Mouse (Mus musculus) limb, embryonic 11.5 days (tissue): Measurements from ENCODE around the gene Wdr6. TPM values are rescaled to one million over a fixed set of nuclear protein-coding genes. Genes with fewer than 3 reads are reported as not detected.
"Not testable (repeated sequence)": the region's sequence is repeated elsewhere in the genome, so short reads cannot be mapped to it uniquely, and the experiment has no call there.

ENCODE experiments used
- ATAC-seq: fragments of 200-750 bp; cut with Nextera tagmentation; 2 replicates; pipeline ENCODE4 v1.8.0; 2017; ENCODE audit warnings: low read depth; ENCODE audit not compliant: insufficient number of reproducible peaks, low FRiP score, low TSS enrichment
- DNase-seq: peaks from one replicate; pipeline ENCODE4 v3.0.0-alpha.2; 2015; ENCODE audit warnings: low spot score
- H3K27ac ChIP-seq: fragments of 300-500 bp; sonication (generic); replicated peaks from 2 replicates; pipeline ENCODE4 v1.5.1; 2014; ENCODE audit warnings: low read depth, mild to moderate bottlenecking, low read length
- H3K27me3 ChIP-seq: fragments of 300-500 bp; sonication (generic); 2 replicates; pipeline ENCODE4 v1.6.1; 2014; ENCODE audit warnings: mild to moderate bottlenecking, low read length, mixed read lengths; ENCODE audit not compliant: control insufficient read depth, insufficient read depth
- H3K36me3 ChIP-seq: fragments of 300-500 bp; sonication (generic); 2 replicates; pipeline ENCODE4 v1.6.1; 2014; ENCODE audit warnings: mild to moderate bottlenecking, low read length, moderate library complexity, mixed read lengths; ENCODE audit not compliant: control insufficient read depth, insufficient read depth
- H3K4me1 ChIP-seq: fragments of 300-500 bp; sonication (generic); 2 replicates; pipeline ENCODE4 v1.6.1; 2014; ENCODE audit warnings: low read length, mixed read lengths; ENCODE audit not compliant: control insufficient read depth, insufficient read depth
- H3K4me2 ChIP-seq: fragments of 300-500 bp; sonication (generic); 2 replicates; pipeline ENCODE4 v1.6.1; 2014; ENCODE audit warnings: low read depth, mild to moderate bottlenecking, moderate library complexity; ENCODE audit not compliant: severe bottlenecking
- H3K4me3 ChIP-seq: fragments of 300-500 bp; sonication (generic); 2 replicates; pipeline ENCODE4 v1.5.1; 2014; ENCODE audit warnings: low read depth, low read length
- H3K9ac ChIP-seq: fragments of 300-500 bp; sonication (generic); 2 replicates; pipeline ENCODE4 v1.6.1; 2014; ENCODE audit warnings: mild to moderate bottlenecking, low read length
- H3K9me3 ChIP-seq: fragments of 300-500 bp; sonication (generic); 2 replicates; pipeline ENCODE4 v1.6.1; 2016; ENCODE audit warnings: low read length; ENCODE audit not compliant: control insufficient read depth
- WGBS: fragments of 180-500 bp; shearing (Covaris S2); extraction: QIAGEN DNeasy Blood & Tissue Kit; methylation state at CpG from one replicate; pipeline ENCODE4 v1.1.7; 2014; 5-methylcytosine and 5-hydroxymethylcytosine counted together
- polyA plus RNA-seq: library from polyadenylated mRNA; unstranded; fragments of >200 nt; fragmentation: Nextera tagmentation; extraction: Ambion mirVana; gene quantifications from 2 replicates; pipeline ENCODE4 v1.2.1, GENCODE M21; 2014

Gene Wdr6
- 152 and 167 TPM in 2 replicates for polyA plus RNA-seq

- peak; percentile 96 for ATAC-seq
- Histone ChIP-seq H3K27ac (peak within 1 kb of the TSS; percentile 90), H3K4me2 (peak within 1 kb of the TSS; percentile 88), H3K36me3 (peaks cover 4% of the 10 kb centered on the region; the same call in 1 of the 2 replicates), H3K27me3 (no peaks in the 10 kb centered on the region), H3K9me3 (no peaks in the 10 kb centered on the region), H3K9ac (peak within 1 kb of the TSS; percentile 80), H3K4me3 (peak within 1 kb of the TSS; percentile 87), H3K4me1 (peaks cover 20% of the 10 kb centered on the region; the same call in 1 of the 2 replicates)
- 6% methylated on average over 51 of the region's 51 CpGs for WGBS
- peak; percentile 97 for DNase-seq
Observed at GRCm38 (mm10) chr9:108578545-108579343, at the start of gene Wdr6. TSS of gene Wdr6 (minus strand) at chr9:108578739.

GRCm38 (mm10) chr9:108628141-108628540 lies 49.6 kb upstream of the Wdr6 start:
- H3K36me3 ChIP-seq, result peaks cover 2% of the 10 kb centered on the region; the same call in 1 of the 2 replicates
- no peaks in the 10 kb centered on the region for H3K27me3 ChIP-seq
- 84% methylated on average over 4 of the region's 4 CpGs for WGBS
- H3K27ac ChIP-seq, result no peak overlapping the region
- H3K4me2 ChIP-seq, result no peak overlapping the region
- DNase-seq, result no peak
- ATAC-seq, result no peak
- no peaks in the 10 kb centered on the region for H3K4me1 ChIP-seq
- no peak overlapping the region for H3K4me3 ChIP-seq
- no peaks in the 10 kb centered on the region for H3K9me3 ChIP-seq
- H3K9ac ChIP-seq, result no peak overlapping the region

DNA sequence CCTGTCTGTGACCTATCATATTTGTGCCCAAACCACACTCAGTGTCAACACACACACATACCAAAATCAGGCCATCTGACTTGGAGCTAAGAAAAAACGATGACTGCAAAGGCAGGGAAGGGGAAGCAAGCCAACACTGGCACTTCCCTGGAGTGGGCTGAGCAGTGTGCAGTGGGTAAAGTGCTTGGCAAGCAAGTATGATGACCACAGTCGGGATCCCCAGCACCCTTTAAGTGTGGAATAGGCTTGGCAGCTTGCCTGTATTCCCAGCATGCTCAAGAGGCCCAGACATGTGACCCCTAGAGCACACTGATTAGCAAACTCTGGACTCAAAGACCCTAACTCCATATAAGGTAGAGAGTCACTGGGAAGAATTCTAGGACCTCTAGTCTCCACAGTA lies 48.0 kb upstream of the Wdr6 start:
- H3K9ac ChIP-seq, result no peak overlapping the region
- ATAC-seq, result no peak
- H3K4me2 ChIP-seq, result no peak overlapping the region
- H3K36me3 ChIP-seq, result peaks cover 2% of the 10 kb centered on the region; the same call in 1 of the 2 replicates
- no peak overlapping the region for H3K4me3 ChIP-seq
- no peak for DNase-seq
- no peaks in the 10 kb centered on the region for H3K4me1 ChIP-seq
- H3K27me3 ChIP-seq, result no peaks in the 10 kb centered on the region
- no peaks in the 10 kb centered on the region for H3K9me3 ChIP-seq
- WGBS, result 90% methylated on average over 2 of the region's 2 CpGs
- no peak overlapping the region for H3K27ac ChIP-seq

DNA sequence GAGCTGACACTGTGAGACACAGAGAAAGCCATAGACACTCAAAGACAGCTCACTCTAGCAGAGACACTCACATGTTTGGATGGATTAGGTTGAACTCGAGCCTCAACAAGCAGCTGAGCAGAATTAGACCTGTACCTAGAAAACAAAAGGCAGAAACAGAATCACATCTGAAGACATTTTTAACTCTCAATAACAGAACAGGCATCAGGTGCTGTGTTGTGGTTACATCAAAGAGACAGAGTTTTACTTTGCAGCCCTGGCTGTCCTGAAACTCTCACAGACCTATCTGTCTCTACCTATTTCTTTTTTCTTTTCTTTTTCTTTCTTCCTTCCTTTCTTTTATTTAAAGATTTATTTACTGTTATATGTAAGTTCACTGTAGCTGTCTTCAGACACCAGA lies 38.8 kb upstream of the Wdr6 start:
- 85% methylated on average over 1 of the region's 1 CpGs for WGBS
- Histone ChIP-seq H3K9me3 (no peaks in the 10 kb centered on the region), H3K9ac (no peak overlapping the region), H3K4me1 (no peaks in the 10 kb centered on the region), H3K27ac (no peak overlapping the region), H3K4me3 (no peak overlapping the region), H3K27me3 (no peaks in the 10 kb centered on the region), H3K36me3 (peaks cover 9% of the 10 kb centered on the region; the same call in 1 of the 2 replicates), H3K4me2 (no peak overlapping the region)
- ATAC-seq (no peak), DNase-seq (no peak)

DNA sequence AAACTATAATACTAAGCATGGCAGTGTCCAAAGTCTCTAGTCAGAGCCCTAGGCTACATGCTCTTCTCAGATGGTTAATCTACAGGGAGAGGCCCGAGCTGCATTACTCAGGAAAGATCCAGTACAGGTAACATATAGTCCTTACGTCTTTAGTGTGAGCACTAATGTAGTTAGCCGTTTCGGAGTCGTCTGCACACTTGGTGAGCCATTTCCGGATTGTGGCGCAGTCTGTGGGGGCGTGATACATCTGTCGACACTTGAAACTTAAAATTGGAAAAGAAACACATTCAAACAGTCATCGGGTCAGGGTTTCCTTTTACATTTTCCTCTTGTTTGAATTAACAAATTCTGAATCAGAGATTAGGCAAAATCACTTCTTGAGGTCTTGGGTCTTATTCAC lies 32.9 kb upstream of the Wdr6 start:
- no peak overlapping the region for H3K9ac ChIP-seq
- H3K4me1 ChIP-seq, result no peaks in the 10 kb centered on the region
- DNase-seq, result no peak
- peaks cover 13% of the 10 kb centered on the region; the same call in 1 of the 2 replicates for H3K36me3 ChIP-seq
- H3K4me2 ChIP-seq, result no peak overlapping the region
- WGBS, result 94% methylated on average over 10 of the region's 10 CpGs
- no peaks in the 10 kb centered on the region for H3K27me3 ChIP-seq
- ATAC-seq, result no peak
- H3K27ac ChIP-seq, result no peak overlapping the region
- no peaks in the 10 kb centered on the region for H3K9me3 ChIP-seq
- H3K4me3 ChIP-seq, result no peak overlapping the region

DNA sequence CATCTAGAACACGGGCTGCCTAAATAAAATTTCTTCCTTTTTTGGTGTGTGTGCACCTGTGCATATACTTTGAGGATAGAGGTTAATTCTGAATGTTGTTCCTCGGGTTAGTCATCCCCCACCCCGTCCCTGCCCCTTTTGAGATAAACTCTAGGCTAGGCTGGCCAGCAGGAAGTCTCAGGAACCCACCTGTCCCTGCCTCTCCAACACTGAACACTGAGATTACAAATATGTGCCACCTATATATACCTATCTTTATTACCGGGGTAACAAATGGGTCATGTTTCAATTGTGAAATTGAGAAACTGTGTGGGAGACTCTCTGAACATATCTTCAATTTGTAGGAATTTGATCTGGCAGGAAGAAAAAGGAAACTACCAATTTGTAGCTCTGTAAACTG lies 30.4 kb upstream of the Wdr6 start:
- peaks cover 13% of the 10 kb centered on the region; the same call in 1 of the 2 replicates for H3K36me3 ChIP-seq
- no peak overlapping the region for H3K4me2 ChIP-seq
- no peak overlapping the region for H3K9ac ChIP-seq
- H3K27ac ChIP-seq, result no peak overlapping the region
- 91% methylated on average over 4 of the region's 4 CpGs for WGBS
- no peak for DNase-seq
- H3K4me3 ChIP-seq, result no peak overlapping the region
- H3K9me3 ChIP-seq, result no peaks in the 10 kb centered on the region
- H3K27me3 ChIP-seq, result no peaks in the 10 kb centered on the region
- ATAC-seq, result no peak
- H3K4me1 ChIP-seq, result no peaks in the 10 kb centered on the region

DNA sequence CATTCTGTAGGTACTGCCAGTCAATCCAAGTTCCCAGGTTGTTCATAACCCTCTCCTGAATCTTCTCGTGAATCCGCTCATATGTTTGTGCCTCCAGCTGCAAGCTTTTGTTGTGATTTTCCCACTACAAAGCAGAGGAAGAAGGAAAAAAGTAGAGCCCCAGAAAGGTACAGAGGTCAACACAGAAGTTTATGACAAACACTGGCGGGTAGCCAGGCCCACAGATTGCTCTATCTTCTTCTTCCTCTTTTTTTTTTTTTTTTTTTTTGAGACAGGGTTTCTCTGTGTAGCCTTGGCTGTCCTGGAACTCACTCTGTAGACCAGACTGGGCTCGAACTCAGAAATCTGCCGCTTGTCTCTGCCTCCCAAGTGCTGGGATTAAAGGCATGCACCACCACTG lies 29.4 kb upstream of the Wdr6 start:
- H3K9ac ChIP-seq, H3K27me3 ChIP-seq, DNase-seq, H3K4me1 ChIP-seq, H3K9me3 ChIP-seq, H3K4me3 ChIP-seq, H3K4me2 ChIP-seq, H3K27ac ChIP-seq, ATAC-seq: not testable (repeated sequence)
- peaks cover 16% of the 10 kb centered on the region; the same call in 1 of the 2 replicates for H3K36me3 ChIP-seq
- WGBS, result 89% methylated on average over 5 of the region's 5 CpGs

DNA sequence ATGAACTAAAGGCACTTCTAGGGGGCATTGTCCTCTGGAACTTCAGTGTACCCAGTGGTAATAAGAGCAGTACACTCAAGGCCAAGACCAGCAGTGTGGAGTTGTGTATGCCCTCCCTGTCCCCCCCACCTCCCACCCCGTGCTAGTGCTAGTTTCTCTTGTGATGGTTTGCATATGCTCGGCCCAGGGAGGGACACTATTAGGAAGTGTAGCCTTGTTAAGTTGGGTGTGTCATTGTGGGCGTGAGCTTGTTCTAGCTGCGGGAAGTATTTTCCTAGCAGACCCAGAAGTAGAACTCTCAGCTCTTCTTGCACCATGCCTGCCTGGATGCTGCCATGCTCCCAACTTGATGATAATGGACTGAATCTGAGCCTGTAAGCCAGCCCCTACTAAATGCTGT lies 23.4 kb upstream of the Wdr6 start:
- Histone ChIP-seq H3K4me2 (no peak overlapping the region), H3K9ac (no peak overlapping the region), H3K27me3 (no peaks in the 10 kb centered on the region), H3K36me3 (0 out of 2 replicates have a peak, but pooled peaks cover 4% of the 10 kb centered on the region), H3K4me1 (0 out of 2 replicates have a peak, but pooled peaks cover under 1% of the 10 kb centered on the region), H3K4me3 (no peak overlapping the region), H3K27ac (no peak overlapping the region), H3K9me3 (no peaks in the 10 kb centered on the region)
- WGBS, result 85% methylated on average over 4 of the region's 4 CpGs
- ATAC-seq, result no peak
- no peak for DNase-seq
